Mouse (Mus musculus): ENCODE measurements around the gene Vps37b.

- TF ChIP-seq CTCF (IDR thresholded peaks at IDR 0.05; ENCODE audit: control insufficient read depth, insufficient read depth, insufficient replicate concordance, low read depth, low read length) (no peak), POLR2A (IDR thresholded peaks at IDR 0.05; ENCODE audit: control insufficient read depth, low read depth, low read length) (no peak)
Measured at GRCm38 (mm10) chr5:124025146-124025545, 6.9 kb downstream of the Vps37b start.
